Mouse (Mus musculus) heart, postnatal 0 days (tissue): Measurements from ENCODE around the gene Ly6g6e. TPM values are rescaled to one million over a fixed set of nuclear protein-coding genes. Genes with fewer than 3 reads are reported as not detected.
A peak's percentile ranks its signal among the peaks of the same experiment; 100 is the strongest.

Experiments used
- ATAC-seq: fragments of 200-750 bp; cut with Nextera tagmentation; 2 replicates; pipeline ENCODE4 v1.8.0; 2017; ENCODE audit warnings: low read depth, moderate number of reproducible peaks, moderate library complexity; ENCODE audit not compliant: insufficient read depth
- DNase-seq: peaks from one replicate; pipeline ENCODE4 v3.0.0-alpha.2; 2016; ENCODE audit warnings: low spot score
- H3K27ac ChIP-seq: fragments of 300-500 bp; sonication (generic); 2 replicates; pipeline ENCODE4 v1.5.1; 2014; ENCODE audit warnings: low read depth, mild to moderate bottlenecking
- H3K27me3 ChIP-seq: fragments of 300-500 bp; sonication (generic); 2 replicates; pipeline ENCODE4 v1.6.1; 2014; ENCODE audit warnings: low read length, mixed read lengths; ENCODE audit not compliant: control insufficient read depth, insufficient read depth
- H3K36me3 ChIP-seq: fragments of 300-500 bp; sonication (generic); replicated peaks from 2 replicates; pipeline ENCODE4 v1.6.1; 2014; ENCODE audit warnings: low read length, mixed read lengths; ENCODE audit not compliant: control insufficient read depth, insufficient read depth
- H3K4me1 ChIP-seq: fragments of 300-500 bp; sonication (generic); 2 replicates; pipeline ENCODE4 v1.6.1; 2014; ENCODE audit warnings: antibody characterized with exemption; ENCODE audit not compliant: control insufficient read depth, insufficient read depth
- H3K4me2 ChIP-seq: fragments of 300-500 bp; sonication (generic); 2 replicates; pipeline ENCODE4 v1.6.1; 2014; ENCODE audit warnings: low read depth, mild to moderate bottlenecking, low read length, moderate library complexity
- H3K4me3 ChIP-seq: fragments of 300-500 bp; sonication (generic); 2 replicates; pipeline ENCODE4 v1.5.1; 2014; ENCODE audit warnings: low read depth, low read length
- H3K9ac ChIP-seq: fragments of 300-500 bp; sonication (generic); replicated peaks from 2 replicates; pipeline ENCODE4 v1.6.1; 2014; ENCODE audit warnings: low read depth, low read length, mixed read lengths
- H3K9me3 ChIP-seq: fragments of 300-500 bp; sonication (generic); replicated peaks from 2 replicates; pipeline ENCODE4 v1.6.1; 2016; ENCODE audit warnings: low read length; ENCODE audit not compliant: control insufficient read depth
- CTCF ChIP-seq: IDR thresholded peaks from 2 replicates; pipeline ENCODE4 v1.5.1; 2016; ENCODE audit warnings: antibody characterized with exemption, control low read depth, low read depth
- EP300 ChIP-seq: IDR thresholded peaks from 2 replicates; pipeline ENCODE4 v1.6.1; 2016; ENCODE audit warnings: antibody characterized with exemption, low read depth
- WGBS: fragments of 180-500 bp; shearing (Covaris S2); extraction: QIAGEN DNeasy Blood & Tissue Kit; methylation state at CpG from one replicate; pipeline ENCODE4 v1.1.7; 2014; 5-methylcytosine and 5-hydroxymethylcytosine counted together
- polyA plus RNA-seq: library from polyadenylated mRNA; unstranded; fragments of >200 nt; fragmentation: Nextera tagmentation; extraction: Ambion mirVana; gene quantifications from 2 replicates; pipeline ENCODE4 v1.2.1, GENCODE M21; 2015
- total RNA-seq: library from RNA; depleted of rRNA; stranded (reverse); fragments of >200 nt; gene quantifications from 2 replicates; pipeline ENCODE4 v1.2.3, GENCODE M21; 2014; ENCODE audit warnings: low replicate concordance

Gene Ly6g6e
- total and polyA plus RNA-seq, 2 experiments from 2014 or later, result 0.22 to 1.6 TPM

GRCm38 (mm10) chr17:35082841-35083576 lies 6.3 kb downstream of the Ly6g6e start:
- Histone ChIP-seq H3K4me1 (0 out of 2 replicates have a peak, but pooled peaks cover 5% of the 10 kb centered on the region), H3K27ac (no peak overlapping the region), H3K27me3 (no peaks in the 10 kb centered on the region; the same call in 1 of the 2 replicates), H3K4me3 (no peak overlapping the region), H3K36me3 (no peaks in the 10 kb centered on the region), H3K9ac (no peak overlapping the region), H3K9me3 (no peaks in the 10 kb centered on the region), H3K4me2 (no peak overlapping the region)
- DNase-seq (no peak), ATAC-seq (no peak)
- TF ChIP-seq CTCF, result no peak
- 77% methylated on average over 16 of the region's 16 CpGs for WGBS

GRCm38 (mm10) chr17:35083929-35084497 lies 7.3 kb downstream of the Ly6g6e start:
- Histone ChIP-seq H3K36me3 (no peaks in the 10 kb centered on the region), H3K4me3 (no peak overlapping the region), H3K4me2 (no peak overlapping the region), H3K27me3 (no peaks in the 10 kb centered on the region), H3K27ac (no peak overlapping the region), H3K9me3 (no peaks in the 10 kb centered on the region), H3K9ac (no peak overlapping the region), H3K4me1 (0 out of 2 replicates have a peak, but pooled peaks cover 5% of the 10 kb centered on the region)
- DNase-seq, result no peak
- TF ChIP-seq EP300 (no peak), CTCF (no peak)
- WGBS, result 47% methylated on average over 3 of the region's 3 CpGs
- ATAC-seq, result no peak

GRCm38 (mm10) chr17:35085208-35085865 lies 8.6 kb downstream of the Ly6g6e start, which contains the start of gene Ly6g6f:
Ly6g6f (minus strand) TSS chr17:35085610.
- H3K27ac ChIP-seq, result no peak within 1 kb of the TSS
- no peaks in the 10 kb centered on the region for H3K27me3 ChIP-seq
- 45% methylated on average over 7 of the region's 7 CpGs for WGBS
- H3K4me3 ChIP-seq, result no peak within 1 kb of the TSS
- ATAC-seq, result no peak
- no peak for DNase-seq
- no peak within 1 kb of the TSS for H3K4me2 ChIP-seq
- no peaks in the 10 kb centered on the region for H3K9me3 ChIP-seq
- TF ChIP-seq EP300, result no peak
- TF ChIP-seq CTCF, result no peak
- H3K4me1 ChIP-seq, result peaks cover 5% of the 10 kb centered on the region; the same call in 1 of the 2 replicates
- no peak within 1 kb of the TSS for H3K9ac ChIP-seq
- no peaks in the 10 kb centered on the region for H3K36me3 ChIP-seq

GRCm38 (mm10) chr17:35088151-35088550 lies 11.4 kb downstream of the Ly6g6e start:
- 30% methylated on average over 2 of the region's 2 CpGs for WGBS
- ATAC-seq, result no peak
- H3K4me2 ChIP-seq, result no peak overlapping the region
- H3K9me3 ChIP-seq, result no peaks in the 10 kb centered on the region
- H3K27ac ChIP-seq, result no peak overlapping the region
- no peak overlapping the region for H3K9ac ChIP-seq
- TF ChIP-seq EP300 (no peak), CTCF (peak; percentile 37)
- no peaks in the 10 kb centered on the region for H3K27me3 ChIP-seq
- peaks cover 5% of the 10 kb centered on the region; the same call in 1 of the 2 replicates for H3K4me1 ChIP-seq
- DNase-seq, result no peak
- peaks cover 14% of the 10 kb centered on the region for H3K36me3 ChIP-seq
- H3K4me3 ChIP-seq, result no peak overlapping the region

- peaks cover 5% of the 10 kb centered on the region; the same call in 1 of the 2 replicates for H3K4me1 ChIP-seq
- peak; percentile 99 for ATAC-seq
Observed at GRCm38 (mm10) chr17:35088825-35089644, 12.3 kb downstream of the Ly6g6e start, which contains the start of gene Abhd16a. Abhd16a (plus strand) TSS chr17:35089263.

More at GRCm38 (mm10) chr17:35088825-35089644, 12.3 kb downstream of the Ly6g6e start, which contains the start of gene Abhd16a:
- Histone ChIP-seq H3K4me2 (peak within 1 kb of the TSS; percentile 72), H3K27me3 (no peaks in the 10 kb centered on the region), H3K9ac (peak within 1 kb of the TSS; percentile 86), H3K9me3 (no peaks in the 10 kb centered on the region), H3K27ac (peak within 1 kb of the TSS; percentile 96), H3K4me3 (peak within 1 kb of the TSS; percentile 63), H3K36me3 (peaks cover 17% of the 10 kb centered on the region)
- DNase-seq, result peak; percentile 95
- TF ChIP-seq EP300 (peak; percentile 80; the same call in 1 of the 2 replicates), CTCF (no peak)
- WGBS, result 3% methylated on average over 51 of the region's 67 CpGs
